Mouse (Mus musculus): Measurements from ENCODE around the gene Gm6164.
"Not testable (repeated sequence)": the region's sequence is repeated elsewhere in the genome, so short reads cannot be mapped to it uniquely, and the experiment has no call there.

The Gm6164 gene

GRCm38 (mm10) chr7:20205507-20205906 is at the start of gene Gm6164:
Gene Gm6164, minus strand, starts transcription at chr7:20205607.
- DNase-seq: not testable (repeated sequence)

- DNase-seq: not testable (repeated sequence)
Observed at GRCm38 (mm10) chr7:20233728-20234127, 28.3 kb upstream of the Gm6164 start, which contains the start of gene Gm4498. Gene Gm4498, minus strand, starts transcription at chr7:20233828.

DNA sequence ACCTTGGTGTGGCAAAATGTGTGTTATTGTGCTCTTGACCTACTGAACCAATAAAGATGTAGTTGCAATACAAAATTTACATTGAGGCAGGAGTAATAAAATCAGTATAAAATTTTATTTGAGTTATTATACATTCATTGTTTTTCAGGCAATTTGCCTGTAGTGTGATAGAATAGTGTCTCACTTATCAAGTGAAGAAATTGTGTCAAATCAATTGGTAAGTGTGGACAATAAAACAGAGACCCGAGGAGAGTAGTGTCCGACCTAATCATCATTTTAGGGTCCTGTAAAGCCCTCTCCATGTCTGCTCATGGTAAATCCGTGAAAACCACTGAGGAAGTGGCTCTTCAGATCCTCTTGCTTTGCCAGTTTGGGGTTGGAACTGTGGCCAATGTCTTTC is 12.0 kb downstream of the Gm6164 start, which contains the start of gene Vmn1r95:
Vmn1r95 (plus strand) TSS at position 301 of the 400 bp plus-strand sequence.
- DNase-seq: not testable (repeated sequence)

DNA sequence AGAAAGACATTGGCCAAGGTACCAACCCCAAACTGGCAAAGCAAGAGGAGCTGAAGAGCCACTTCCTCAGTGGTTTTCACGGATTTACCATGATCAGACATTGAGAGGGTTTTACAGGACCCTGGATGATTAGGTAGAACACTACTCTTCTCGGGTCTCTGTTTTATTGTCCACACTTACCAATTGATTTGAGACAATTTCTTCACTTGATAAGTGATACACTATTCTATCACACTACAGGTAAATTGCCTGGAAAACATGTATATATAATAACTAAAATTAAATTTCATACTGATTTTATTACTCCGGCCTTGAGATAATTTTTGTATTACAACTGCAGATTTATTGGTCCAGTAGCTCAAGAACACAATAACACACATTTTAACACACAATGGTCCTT is 37.1 kb downstream of the Gm6164 start, which contains the start of gene Vmn1r94:
Vmn1r94 (minus strand) TSS at position 101 of the 400 bp plus-strand sequence.
- DNase-seq: not testable (repeated sequence)
